Mouse (Mus musculus): ENCODE data around the gene Gm44511. TPM values are rescaled to one million over a fixed set of nuclear protein-coding genes. Genes with fewer than 3 reads are reported as not detected.
"Not testable (repeated sequence)": the region's sequence is repeated elsewhere in the genome, so short reads cannot be mapped to it uniquely, and the experiment has no call there.

Gm44511 gene
- total RNA-seq, 2 experiments from 2014 or later: 3.4 TPM; not detected in 1

DNA sequence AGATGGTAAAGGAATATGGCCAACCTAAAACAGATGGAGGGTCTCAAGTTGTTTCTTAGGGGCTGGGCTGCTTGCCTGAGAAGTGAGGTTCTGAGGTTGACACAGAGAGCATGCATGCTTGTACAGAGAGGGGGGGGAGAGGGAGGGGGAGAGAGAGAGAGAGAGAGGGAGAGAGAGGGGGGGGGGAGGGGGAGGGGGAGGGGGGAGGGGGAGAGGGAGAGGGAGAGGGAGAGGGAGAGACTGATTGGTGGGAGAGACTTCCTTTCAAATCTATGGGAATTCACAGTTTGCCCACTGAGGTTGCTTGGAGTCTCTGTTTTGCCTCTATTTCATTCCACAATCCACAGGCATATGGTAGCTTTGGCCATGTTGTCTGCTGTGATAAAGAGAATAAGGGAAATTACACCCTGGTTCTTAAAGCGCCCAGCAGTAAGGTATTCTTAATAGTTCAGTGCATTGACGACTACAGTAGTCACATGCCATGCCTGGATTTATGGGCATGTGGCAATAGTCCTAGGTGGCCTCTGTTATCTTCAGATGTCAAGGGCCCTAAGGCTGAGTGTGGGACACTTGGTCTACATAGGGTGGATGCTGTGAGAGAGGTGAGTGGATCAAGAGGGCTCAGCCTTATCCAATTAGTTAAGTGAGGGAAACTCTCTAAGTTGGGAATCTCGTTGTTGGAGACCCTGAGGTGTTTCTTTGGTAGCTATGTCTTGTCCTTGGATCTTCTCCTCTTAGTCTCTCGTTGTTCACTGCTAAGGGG, 15.4 kb upstream of the Gm44511 start:
- ATAC-seq (ENCODE audit: poor library complexity, severe bottlenecking): no peak

DNA sequence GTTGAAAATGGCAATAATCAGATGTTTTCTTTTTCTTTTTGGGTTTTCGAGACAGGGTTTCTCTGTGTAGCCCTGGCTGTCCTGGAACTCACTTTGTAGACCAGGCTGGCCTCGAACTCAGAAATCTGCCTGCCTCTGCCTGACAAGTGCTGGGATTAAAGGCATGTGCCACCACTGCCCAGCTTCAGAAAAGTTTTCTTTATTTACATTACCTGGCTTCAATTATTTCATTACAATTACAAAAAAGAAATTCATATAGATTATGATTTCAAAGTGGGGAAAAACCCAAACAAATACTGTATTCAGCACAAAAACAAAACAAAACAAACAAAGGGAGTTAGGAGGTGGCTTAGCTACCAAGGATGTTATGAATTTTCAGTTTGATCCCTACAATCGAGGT, 14.6 kb upstream of the Gm44511 start:
- ATAC-seq (ENCODE audit: poor library complexity, severe bottlenecking): not testable (repeated sequence)

DNA sequence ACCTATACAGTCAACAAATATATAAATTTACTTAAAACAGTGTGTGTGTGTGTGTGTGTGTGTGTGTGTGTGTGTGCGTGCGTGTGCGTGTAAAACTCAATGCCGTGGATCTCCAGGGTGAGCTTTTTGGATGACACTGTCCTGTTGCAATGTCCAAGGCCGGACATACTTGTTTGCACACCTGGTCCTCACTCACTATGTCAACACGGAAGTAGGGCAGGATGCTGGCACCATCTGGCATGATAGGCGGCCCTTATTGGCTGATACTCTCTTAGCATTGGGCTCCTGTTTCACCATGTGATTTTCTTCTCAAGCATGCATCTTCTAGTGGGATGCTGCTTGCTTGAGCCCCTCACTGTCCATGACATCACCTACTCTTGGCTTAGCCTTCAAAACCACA, 13.8 kb upstream of the Gm44511 start:
- ATAC-seq (ENCODE audit: poor library complexity, severe bottlenecking): 0 out of 2 replicates have a peak, but pooled peaks have one; percentile 7

DNA sequence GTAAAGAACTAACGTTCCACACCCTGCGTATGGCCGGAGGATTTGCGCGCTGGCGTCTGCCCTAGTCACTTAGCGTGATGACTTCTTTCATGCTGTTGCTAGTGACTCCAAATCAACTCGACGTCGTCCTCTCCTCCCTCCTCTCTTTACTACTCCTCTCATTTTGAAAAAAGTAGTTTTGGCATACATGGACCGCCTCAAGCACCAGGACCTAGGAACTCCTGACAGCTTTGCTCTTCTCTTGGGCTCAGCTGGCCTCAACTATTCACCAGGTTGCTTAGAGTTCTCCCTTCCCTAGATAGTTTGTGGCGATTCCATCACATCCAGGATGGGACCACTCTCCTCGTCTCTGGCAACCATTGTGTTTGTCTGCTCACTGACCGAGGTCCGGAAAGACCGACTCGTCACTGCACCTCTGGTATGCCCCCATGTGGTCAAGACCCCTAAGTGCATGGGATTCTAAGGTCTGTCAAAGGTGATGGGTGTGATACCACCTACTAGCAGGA, 13.2 kb upstream of the Gm44511 start:
- peak; percentile 54 for ATAC-seq (ENCODE audit: poor library complexity, severe bottlenecking)

DNA sequence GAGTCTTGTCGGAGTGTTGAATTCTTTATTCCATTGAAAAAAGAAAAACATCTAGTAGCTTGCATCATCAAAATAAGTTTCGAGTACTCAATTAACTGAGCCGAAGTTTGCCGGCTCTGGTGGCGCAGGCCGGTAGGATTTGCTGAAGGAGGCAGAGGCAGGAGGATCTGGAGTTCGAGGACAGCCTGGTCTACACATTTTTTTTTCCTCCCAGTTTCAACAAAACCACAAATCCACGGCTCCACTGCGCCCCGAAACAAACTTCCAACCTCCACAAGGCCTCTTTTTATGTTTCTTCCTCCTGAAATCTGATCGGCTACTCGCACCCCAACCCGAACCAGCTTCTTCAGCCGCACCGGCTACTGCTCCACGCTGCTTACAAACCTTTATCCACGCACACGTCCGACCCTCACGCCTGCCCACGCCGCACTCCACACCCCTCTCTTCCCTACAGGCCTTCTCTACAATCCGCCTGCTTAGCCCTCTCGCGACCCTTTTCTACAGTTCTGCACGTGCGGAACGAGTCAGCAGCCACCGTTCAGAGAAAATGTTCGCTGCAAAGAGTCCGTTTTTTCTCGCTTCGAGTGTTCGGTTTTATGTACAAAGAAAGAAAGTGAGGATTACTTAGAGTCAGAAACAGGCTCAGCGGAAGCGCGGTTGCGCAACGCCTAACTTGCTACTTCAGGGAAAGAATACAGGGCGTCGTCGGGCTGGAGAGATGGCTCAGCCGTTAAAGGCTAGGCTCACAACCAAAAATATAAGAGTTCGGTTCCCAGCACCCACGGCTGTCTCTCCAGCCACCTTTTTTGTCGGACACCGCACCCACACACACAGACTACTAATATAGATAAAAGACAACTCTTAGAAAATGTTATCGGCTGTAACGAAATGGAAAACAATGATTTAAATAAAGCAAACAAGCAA, 12.5 kb upstream of the Gm44511 start:
- peak; percentile 14 for ATAC-seq (ENCODE audit: poor library complexity, severe bottlenecking)

DNA sequence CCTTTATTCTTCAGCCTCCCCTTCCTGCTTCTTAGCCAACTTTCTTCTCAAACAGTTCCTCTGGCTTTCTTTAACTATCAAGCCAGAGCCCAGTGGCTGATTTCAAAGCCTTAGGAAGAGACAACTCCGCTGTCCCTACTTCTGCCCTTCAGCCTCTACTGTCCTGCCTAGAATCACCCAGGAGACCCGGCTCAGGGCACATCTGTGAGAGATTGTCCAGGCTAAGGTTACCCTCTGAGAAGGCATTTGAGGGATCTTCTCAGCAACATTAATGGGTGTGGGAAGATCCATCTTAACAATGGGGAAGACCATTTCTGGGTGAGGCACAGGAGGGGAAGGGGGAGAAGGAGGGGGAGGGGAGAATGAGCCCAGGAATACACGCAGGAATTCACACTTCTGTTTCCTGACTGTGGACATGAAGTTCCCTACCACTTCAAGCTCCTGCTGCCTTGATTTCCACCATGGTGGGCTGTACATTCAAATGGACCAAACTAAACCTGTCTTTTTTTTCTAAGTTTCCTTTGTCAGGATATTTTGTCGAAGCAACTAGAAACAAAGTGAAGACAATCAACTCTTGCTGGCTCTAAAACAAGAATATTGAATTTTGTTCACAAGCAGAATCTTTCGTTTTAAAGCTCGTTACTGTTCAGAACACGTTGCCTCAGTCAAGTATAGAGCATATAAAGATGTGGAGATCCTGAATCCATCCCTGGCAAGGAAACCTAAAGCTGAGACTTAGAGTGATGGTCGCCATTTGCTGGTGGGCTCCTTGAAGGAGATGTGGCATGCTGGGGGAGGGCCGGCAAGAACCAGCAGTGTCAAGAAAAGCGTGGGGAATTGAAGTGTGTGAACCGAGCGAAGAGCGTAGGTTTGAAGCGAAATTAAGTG, 11.6 kb upstream of the Gm44511 start:
- no peak for ATAC-seq (ENCODE audit: poor library complexity, severe bottlenecking)

DNA sequence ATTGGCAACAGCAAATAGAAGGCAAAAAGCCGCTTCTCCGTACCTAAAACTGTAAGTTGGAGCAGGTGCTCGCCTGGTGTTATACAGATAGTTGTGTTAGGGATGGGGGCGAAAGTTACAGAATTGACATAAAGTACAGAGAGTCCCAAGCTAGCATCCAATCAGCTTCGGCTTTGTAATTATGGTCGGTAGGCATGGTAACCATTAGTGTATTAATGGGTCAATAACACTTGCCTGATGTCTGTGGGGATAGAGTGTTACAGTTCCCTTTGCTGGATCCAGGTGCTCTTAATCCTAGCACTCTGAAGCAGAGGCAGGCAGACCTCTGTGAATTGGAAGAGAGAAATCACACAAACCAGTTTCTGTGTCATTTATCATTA, 10.8 kb upstream of the Gm44511 start:
- no peak for ATAC-seq (ENCODE audit: poor library complexity, severe bottlenecking)

DNA sequence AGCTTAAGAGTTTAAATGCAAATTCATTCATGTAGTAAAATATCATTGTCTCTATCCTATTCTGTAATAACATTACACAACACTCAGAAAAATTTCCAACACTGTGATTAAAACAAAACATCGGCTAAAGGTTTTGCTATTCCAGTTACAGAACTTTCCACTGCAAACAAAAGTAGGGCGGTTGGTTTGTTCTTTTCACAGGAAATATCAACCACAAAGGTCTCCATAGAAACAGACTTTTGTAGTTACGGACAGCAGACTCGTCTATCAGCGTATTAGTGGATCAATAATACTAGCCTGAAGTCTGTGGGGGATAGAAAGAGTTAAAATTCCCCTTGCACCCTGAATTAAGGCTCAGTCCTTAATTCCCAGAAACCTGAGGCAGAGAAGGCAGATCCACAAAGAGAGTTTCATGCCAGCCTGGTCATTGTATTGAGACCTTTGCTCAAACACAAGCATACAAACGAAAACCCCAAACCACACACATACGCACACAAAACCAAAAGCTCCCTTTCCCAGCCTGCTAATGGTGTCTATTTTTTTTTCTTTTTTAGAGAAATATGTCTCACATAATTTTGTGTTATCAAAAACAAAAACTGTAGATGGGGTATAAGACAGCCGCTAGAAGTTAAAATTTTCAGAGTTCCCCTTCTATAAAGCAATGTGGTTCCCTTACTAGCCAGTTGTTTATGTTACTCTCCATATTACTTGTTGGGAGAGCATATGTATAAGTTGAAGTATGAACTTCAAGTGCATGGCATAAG, 10.3 kb upstream of the Gm44511 start:
- no peak for ATAC-seq (ENCODE audit: poor library complexity, severe bottlenecking)

DNA sequence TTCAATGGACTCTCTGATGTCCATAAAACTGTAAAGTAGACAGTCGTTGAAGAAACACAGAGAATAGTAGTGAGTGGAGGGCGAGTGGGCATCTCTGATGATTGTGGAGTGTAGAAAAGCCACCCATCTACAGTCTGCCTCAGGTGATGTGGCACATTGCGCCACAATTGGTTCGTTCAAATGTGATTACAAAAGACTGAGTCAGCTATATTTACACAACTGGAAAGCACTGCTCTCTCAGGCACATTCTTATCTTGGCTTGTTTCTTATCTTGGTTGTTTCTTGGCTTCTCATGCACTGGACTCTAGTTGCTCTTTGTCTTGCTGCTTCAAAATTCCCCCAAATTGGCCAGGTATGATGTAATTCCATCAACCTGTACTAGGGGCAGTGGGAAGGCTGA, 9.5 kb upstream of the Gm44511 start:
- ATAC-seq (ENCODE audit: poor library complexity, severe bottlenecking): peak; percentile 11; the same call in 1 of the 2 replicates

DNA sequence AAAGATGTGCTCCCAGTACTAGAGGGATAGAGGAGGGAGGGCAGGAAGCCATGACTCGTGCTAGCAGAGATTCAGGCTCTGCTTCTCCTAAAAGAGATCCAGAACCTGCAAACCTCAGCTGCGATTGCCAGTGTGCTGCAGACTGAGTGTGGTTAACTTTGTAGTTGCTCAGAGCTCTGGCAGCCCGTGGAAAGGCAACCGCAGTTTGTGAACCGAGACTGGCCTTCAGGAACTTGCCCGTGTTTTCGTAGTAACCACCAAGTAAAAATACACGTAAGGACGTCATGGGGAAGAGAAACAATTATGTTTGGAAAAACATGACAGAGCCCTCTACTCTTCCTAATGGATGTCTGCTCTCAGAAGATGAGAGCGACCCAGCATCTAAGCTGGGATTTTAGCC, 6.9 kb upstream of the Gm44511 start:
- ATAC-seq (ENCODE audit: poor library complexity, severe bottlenecking): no peak

DNA sequence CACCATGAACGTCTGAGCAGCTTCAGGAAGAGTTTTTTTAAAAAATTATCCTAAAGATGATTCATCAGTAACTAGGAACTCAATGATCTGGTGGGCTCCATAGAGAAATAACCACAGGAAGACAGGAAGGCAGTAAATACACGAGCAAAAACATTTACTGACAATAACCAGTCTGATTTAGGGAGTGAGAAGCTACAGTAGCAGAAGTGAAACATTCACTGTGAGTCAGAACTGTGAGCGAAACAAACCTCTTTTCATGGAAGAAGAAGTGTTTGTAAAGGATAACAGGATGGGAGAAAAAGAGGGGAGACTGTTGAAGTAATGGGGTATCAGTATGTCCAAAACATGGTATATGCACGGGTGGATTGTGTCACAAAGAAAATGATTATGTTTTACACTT, 3.7 kb upstream of the Gm44511 start:
- ATAC-seq (ENCODE audit: poor library complexity, severe bottlenecking): peak; percentile 14; the same call in 1 of the 2 replicates

DNA sequence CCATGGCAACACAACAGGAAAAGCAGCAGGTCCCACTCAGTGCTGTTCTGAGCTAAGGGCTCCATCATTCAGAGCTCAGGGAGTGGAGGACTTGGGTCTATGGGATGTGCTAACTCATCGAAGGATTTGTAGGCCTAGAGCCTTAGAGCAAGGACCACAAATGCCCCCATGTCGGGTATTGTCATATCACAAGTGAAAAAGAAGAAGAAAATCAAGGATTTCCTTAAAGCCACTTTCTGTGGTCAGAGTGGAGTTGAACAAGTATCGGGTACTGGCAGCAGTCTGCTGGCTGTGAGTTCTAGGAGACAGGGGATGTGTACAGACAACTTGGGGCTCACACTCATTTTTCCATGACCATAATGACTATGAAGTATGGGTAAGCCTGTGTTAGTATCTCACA, 666 bp upstream of the Gm44511 start:
- no peak for ATAC-seq (ENCODE audit: poor library complexity, severe bottlenecking)

DNA sequence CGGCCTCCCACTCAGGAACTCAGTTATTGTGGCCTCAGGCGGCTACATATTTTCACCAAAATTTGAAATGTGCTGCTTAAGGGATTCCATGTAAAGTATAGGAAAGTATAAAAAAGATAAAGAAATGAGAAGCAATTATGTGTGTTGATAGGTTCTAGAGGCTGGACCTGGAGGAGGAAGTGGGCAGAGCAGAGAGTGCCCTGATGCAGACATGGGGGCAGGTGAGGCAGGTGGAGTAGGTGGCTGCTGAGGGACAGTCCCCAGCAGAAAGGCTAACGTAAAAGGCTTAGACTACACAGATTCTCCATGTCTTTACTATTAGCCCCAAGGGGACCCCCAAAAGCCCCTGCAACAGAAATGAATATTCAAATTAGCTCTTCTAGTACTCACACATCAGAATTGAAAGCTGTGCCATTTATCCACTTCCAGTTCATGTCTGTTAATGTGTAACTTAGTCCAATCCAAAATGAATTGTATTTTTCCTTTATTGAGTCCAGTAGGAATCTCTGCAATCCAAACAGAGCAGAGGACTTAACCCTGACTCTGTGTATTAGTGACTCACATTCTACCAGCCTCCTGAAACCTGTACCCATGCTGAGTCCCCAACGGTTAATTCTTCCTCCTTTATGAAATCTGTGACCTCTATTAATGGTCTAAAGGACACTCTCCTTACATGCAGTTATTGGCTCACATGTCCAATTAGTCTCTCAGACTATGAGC, 7.9 kb downstream of the Gm44511 start:
- no peak for ATAC-seq (ENCODE audit: poor library complexity, severe bottlenecking)

DNA sequence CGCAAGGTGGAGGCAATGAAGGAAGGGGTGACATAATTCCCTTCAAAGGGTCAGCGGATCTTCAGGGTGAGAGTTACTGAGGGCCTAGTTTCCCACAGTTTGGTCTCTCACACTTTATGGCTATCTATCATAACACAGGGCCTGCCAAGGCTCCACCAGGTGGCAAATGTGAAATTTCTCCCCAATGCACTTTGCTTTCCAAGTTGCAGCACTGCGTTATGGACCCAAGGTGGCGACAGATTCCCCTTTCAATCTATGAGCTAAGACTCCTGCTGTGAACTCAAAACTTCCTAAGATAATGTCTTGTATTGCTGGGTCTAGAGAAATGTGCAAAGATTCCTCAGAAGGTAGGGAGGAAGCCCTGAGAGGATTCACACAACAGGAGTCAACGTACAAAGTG, 17.6 kb downstream of the Gm44511 start:
- peak; percentile 79 for ATAC-seq (ENCODE audit: poor library complexity, severe bottlenecking)

DNA sequence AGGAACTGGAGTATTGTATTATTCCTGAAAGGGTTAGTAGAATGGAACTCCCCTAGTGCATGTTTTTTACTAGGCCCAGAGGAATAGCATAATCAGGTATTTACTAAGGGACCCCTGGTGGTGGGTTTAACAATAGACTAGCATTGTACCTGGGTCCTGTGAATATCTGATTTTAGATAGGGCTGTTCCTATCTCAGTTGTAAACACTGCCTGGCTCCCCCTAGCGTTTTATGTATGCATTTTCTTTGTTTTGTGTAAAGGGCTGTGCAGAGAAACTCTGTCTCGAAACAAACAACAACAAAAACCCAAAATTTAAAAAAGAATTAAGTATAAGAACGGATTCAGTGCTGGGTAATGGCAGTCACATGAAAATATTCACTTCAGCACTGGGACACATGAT, 19.1 kb downstream of the Gm44511 start:
- no peak for ATAC-seq (ENCODE audit: poor library complexity, severe bottlenecking)

DNA sequence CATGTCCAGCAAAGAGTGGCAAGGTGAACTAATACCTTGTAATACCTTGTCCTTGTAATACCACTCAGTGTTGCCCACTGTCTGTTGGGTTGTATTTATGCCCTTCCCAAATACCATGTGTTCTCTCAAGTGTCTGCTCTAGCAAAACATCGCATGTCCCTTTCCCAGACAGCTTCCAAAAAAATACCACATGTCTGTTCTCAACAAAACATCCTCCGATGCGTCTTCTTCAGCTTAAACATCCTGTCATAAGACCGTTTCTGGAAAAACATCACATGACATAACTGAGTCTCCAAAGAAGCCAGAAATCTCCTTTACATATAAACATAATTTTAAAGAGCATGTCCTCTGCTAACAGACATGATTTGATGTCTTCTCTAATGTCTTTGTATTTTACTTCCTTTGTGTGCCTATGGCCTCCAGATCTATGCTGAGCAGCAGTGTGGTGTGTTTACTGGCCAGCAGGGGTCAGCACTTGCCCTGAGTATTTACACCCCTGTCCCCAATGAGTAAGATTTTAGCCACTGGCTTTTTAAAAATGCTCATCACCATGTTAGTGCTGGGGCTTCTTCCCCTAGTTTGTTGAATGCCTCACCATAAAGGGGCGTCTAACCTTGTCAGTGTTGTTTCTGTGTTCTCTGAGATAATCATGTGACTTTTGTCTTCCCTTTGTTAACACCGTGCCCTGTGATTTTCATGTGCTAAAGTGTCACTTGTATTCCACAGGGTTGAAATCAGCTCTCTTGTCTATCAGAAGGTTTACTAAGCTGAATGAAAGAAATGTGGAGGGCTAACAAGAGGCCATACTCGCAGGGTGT, 21.1 kb downstream of the Gm44511 start:
- peak; percentile 67 for ATAC-seq (ENCODE audit: poor library complexity, severe bottlenecking)

DNA sequence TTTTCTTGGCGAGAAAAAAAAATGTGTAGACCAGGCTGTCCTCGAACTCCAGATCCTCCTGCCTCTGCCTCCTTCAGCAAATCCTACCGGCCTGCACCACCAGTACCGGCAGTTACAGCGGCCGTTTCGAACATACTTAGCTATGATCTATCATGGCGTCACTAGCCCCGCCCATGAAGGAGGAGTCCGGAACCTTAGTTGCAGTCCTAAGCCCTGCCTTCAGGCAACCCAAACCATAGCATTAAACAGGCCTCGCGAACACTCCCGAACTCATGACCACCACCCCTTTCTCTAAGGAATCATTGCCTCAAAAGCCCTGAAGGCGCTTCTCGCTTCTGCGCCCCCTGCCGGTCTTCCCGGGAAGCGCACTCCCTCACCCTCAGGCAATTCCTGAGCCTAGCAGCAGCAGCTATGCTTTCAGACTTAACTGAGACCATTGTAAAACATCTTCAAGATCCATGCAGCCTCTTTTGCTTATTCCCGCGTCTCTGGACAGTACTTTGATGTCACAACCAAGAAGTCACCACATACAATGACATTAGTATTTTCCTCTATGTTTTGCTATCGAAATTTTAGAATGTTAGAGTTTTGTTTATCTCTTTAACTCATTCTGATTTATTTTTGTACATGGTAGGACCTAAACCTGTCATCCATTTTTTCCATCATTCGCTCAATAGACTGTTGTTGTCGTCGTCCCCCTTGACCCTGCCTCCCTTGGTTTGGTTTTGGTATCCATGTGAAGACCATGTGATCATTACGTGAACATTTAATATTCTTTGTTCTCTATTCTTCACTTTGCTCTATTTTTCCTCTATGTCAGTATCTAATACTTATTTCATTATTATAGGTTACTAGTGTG, 22.9 kb downstream of the Gm44511 start:
- peak; percentile 69 for ATAC-seq (ENCODE audit: poor library complexity, severe bottlenecking)

DNA sequence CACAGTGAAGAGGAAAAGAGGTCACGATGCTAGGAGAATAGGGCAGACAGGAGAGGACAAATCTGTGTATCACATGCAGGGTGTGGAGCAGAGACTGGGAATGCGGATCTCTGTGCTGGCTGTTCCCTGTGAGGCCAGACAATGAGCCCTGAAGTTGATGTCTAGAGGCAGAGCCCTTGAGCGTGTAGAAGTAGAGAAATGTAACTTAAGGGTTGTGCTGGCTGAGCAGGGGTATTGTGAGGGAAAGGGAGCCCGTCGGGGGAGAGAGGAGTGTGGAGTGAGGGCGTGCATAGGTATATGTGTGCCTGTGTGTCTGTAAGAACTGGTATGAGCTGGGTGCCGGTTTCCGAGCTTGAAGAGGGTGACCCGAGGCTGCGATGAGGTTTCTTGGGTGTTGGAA, 23.6 kb downstream of the Gm44511 start:
- peak; percentile 8 for ATAC-seq (ENCODE audit: poor library complexity, severe bottlenecking)

Data from megakaryocyte, adult 5-6 weeks (primary cell).